Mouse (Mus musculus) liver, adult 2 months (tissue): ENCODE results near the gene Obox8. TPM values are rescaled to one million over a fixed set of nuclear protein-coding genes. Genes with fewer than 3 reads are reported as not detected.
A peak's percentile ranks its signal among the peaks of the same experiment; 100 is the strongest.

Experiments
- DNase-seq: peaks from one replicate; pipeline ENCODE4 v3.0.0-alpha.2; 2011; ENCODE audit warnings: low read depth, low spot score; ENCODE audit errors: extremely low read depth
- H3K27ac ChIP-seq: fragments of 200-500 bp; replicated peaks from 2 replicates; pipeline ENCODE4 v1.5.1; 2012; ENCODE audit warnings: low read depth, mild to moderate bottlenecking, control low read depth, inconsistent platforms, low read length; ENCODE audit not compliant: insufficient read depth
- H3K27me3 ChIP-seq: fragments of 200-500 bp; 2 replicates; pipeline ENCODE4 v1.6.1; 2012; ENCODE audit warnings: mild to moderate bottlenecking, moderate library complexity, low read length, inconsistent platforms; ENCODE audit not compliant: control insufficient read depth, insufficient read depth
- H3K36me3 ChIP-seq: fragments of 200-500 bp; 2 replicates; pipeline ENCODE4 v1.6.1; 2012; ENCODE audit warnings: low read length, inconsistent platforms; ENCODE audit not compliant: control insufficient read depth, insufficient read depth
- H3K4me1 ChIP-seq: fragments of 200-500 bp; 2 replicates; pipeline ENCODE4 v1.6.1; 2011; ENCODE audit warnings: low read length; ENCODE audit not compliant: control insufficient read depth, insufficient read depth
- H3K4me3 ChIP-seq: fragments of 200-500 bp; 2 replicates; pipeline ENCODE4 v1.5.1; 2011; ENCODE audit warnings: low read depth, mild to moderate bottlenecking, control low read depth, low read length, moderate library complexity; ENCODE audit not compliant: insufficient read depth
- H3K79me2 ChIP-seq: fragments of 200-500 bp; 2 replicates; pipeline ENCODE4 v1.6.1; 2012; ENCODE audit warnings: inconsistent platforms, mild to moderate bottlenecking, low read length, moderate library complexity; ENCODE audit not compliant: control insufficient read depth, insufficient read depth
- H3K9ac ChIP-seq: fragments of 200-500 bp; 2 replicates; pipeline ENCODE4 v1.6.1; 2012; ENCODE audit warnings: low read depth, mild to moderate bottlenecking, control low read depth, inconsistent platforms, low read length
- CTCF ChIP-seq: fragments of 200-500 bp; IDR thresholded peaks from 2 replicates; pipeline ENCODE4 v1.5.1; 2011; ENCODE audit warnings: low read depth, low read length, control low read depth
- POLR2A ChIP-seq: fragments of 200-500 bp; IDR thresholded peaks from 2 replicates; pipeline ENCODE4 v1.6.1; 2011; ENCODE audit warnings: low read length, control low read depth; ENCODE audit not compliant: insufficient read depth; ENCODE audit errors: extremely low read depth
- WGBS: fragments of 180-500 bp; shearing (Covaris S2); methylation state at CpG from one replicate; pipeline ENCODE4 v1.1.7; 2018; 5-methylcytosine and 5-hydroxymethylcytosine counted together
- polyA plus RNA-seq: library from polyadenylated mRNA; depleted of rRNA; stranded (reverse); fragments of >200 nt; gene quantifications from 2 replicates; pipeline ENCODE4 v1.2.3, GENCODE M21; 2012; rRNA removed
- total RNA-seq: library from RNA; depleted of rRNA; stranded (reverse); fragments of >200 nt; gene quantifications from 2 replicates; pipeline ENCODE4 v1.2.3, GENCODE M21; 2014; rRNA removed

Obox8 gene
- total RNA-seq (0.34 TPM in 1 of 2 replicates, not detected in the other), polyA plus RNA-seq (not detected in 2 replicates)

DNA sequence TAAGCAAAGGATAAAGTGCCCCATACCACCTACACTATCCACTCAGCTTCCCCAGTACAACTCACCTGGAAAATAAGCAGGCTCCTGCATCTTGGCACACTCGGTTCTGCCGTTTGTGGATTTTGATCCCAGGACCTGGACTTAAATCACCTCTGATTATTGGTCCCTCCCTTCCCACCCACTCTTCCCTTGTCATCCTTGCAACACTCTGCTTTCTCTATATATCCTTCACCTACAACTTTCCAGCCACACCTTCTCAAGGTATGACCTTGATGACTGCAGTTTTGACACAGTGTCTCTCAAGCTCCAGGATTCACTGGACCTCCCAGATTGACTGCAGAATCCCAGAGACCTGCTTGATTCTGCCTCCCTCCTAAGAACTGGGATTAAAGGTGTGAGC, at the start of gene Obox8:
TSS of gene Obox8 (minus strand) at position 101 of the 400 bp plus-strand sequence.
- no peak for DNase-seq
- Histone ChIP-seq H3K36me3 (no peaks in the 10 kb centered on the region), H3K79me2 (no peaks in the 10 kb centered on the region), H3K27me3 (no peaks in the 10 kb centered on the region), H3K4me3 (no peak within 1 kb of the TSS), H3K9ac (no peak within 1 kb of the TSS), H3K27ac (no peak within 1 kb of the TSS), H3K4me1 (no peaks in the 10 kb centered on the region)
- 26% methylated on average over 2 of the region's 2 CpGs for WGBS
- TF ChIP-seq POLR2A (no peak), CTCF (no peak)

DNA sequence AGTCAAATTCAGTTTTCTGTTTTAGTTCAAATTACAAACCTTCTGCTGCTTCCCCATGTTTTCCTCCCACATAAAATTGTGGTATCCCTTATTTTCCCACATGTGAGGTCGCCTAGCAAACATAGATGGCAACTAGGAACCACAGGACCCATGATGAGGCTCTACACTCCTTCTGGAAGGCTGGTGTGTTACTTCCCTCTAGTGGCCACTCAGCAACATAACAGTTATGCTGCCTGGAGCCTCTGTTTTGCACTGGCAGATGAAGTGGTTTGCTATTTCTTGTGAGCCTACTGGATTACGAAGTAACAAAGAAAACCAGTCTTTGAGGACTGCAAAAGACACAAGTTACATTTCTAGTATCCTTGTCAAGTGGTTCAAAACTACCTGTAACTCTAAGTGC, 16.1 kb downstream of the Obox8 start:
- 23% methylated on average over 2 of the region's 2 CpGs for WGBS
- Histone ChIP-seq H3K27me3 (no peaks in the 10 kb centered on the region), H3K79me2 (no peaks in the 10 kb centered on the region), H3K4me1 (no peaks in the 10 kb centered on the region), H3K4me3 (no peak overlapping the region), H3K27ac (no peak overlapping the region), H3K36me3 (no peaks in the 10 kb centered on the region), H3K9ac (no peak overlapping the region)
- TF ChIP-seq CTCF (peak; percentile 60), POLR2A (no peak)
- peak; percentile 49 for DNase-seq

DNA sequence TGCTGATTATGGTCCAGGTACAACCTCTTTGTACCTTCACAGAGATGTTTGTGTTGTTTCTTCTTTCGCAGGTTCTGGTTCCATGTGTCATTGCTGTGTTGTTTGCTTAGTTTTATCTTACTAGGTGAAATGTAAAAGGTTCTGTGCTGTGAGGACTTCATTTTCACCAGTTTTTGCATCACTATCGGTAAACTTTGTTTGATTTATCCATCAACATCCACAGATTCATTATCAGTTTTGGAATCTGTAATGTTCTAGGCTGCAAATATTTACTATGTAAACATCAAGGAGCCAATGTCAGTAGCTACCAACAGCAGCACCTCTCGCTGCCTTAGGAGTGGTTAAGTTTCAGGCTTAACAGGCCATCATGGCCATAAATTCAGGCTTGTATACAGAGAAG, 24.7 kb downstream of the Obox8 start:
- H3K4me1 ChIP-seq: peaks cover 9% of the 10 kb centered on the region
- peak; percentile 96 for DNase-seq
- no peaks in the 10 kb centered on the region for H3K36me3 ChIP-seq
- no peaks in the 10 kb centered on the region for H3K27me3 ChIP-seq
- no peak overlapping the region for H3K27ac ChIP-seq
- 19% methylated on average over 3 of the region's 3 CpGs for WGBS
- TF ChIP-seq CTCF (no peak), POLR2A (no peak)
- H3K9ac ChIP-seq: no peak overlapping the region
- no peaks in the 10 kb centered on the region for H3K79me2 ChIP-seq
- no peak overlapping the region for H3K4me3 ChIP-seq

DNA sequence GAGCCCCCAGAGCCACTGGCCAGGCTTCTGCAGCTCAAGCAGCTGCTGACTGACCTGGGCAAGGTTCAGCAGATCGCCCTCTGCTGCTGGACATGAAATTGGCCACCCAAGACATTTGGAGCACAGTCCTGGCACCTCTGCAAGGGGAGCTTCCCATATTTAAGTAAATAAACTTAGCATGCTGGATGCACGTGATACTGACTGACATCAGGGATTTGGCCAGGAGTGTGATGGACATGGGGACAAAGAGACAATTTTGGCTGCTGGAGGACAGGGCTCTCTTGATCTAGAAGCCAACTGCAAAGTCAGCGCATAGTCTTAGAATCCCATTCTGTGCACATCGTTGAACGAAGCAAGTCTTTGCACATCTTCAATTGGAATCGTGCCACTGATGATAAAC, 25.8 kb downstream of the Obox8 start:
- Histone ChIP-seq H3K4me1 (peaks cover 9% of the 10 kb centered on the region), H3K79me2 (no peaks in the 10 kb centered on the region), H3K27ac (no peak overlapping the region), H3K4me3 (no peak overlapping the region), H3K9ac (no peak overlapping the region), H3K27me3 (no peaks in the 10 kb centered on the region), H3K36me3 (no peaks in the 10 kb centered on the region)
- DNase-seq: peak; percentile 99
- no peak for TF ChIP-seq POLR2A
- peak; percentile 67 for TF ChIP-seq CTCF
- 24% methylated on average over 6 of the region's 6 CpGs for WGBS

Other genes with a start within 250 kb of the Obox8 start
- 1.3 TPM in 1 of 2 replicates, not detected in the other for gene Sult2a3, start 210.5 kb downstream of the Obox8 start, total RNA-seq
- 1.6 TPM in 1 of 2 replicates, not detected in the other for gene Sult2a3, start 210.5 kb downstream of the Obox8 start, polyA plus RNA-seq
- gene Sult2a6, start 78.7 kb downstream of the Obox8 start, total RNA-seq: 0.40 and 3.7 TPM in 2 replicates
- 0.12 TPM in 1 of 2 replicates, not detected in the other for gene Sult2a6, start 78.7 kb downstream of the Obox8 start, polyA plus RNA-seq
- 475 and 1,177 TPM in 2 replicates for gene Sult2a8, start 113.2 kb upstream of the Obox8 start, total RNA-seq
- gene Sult2a8, start 113.2 kb upstream of the Obox8 start, polyA plus RNA-seq: 79.7 and 126 TPM in 2 replicates
- 3.1 and 25.4 TPM in 2 replicates for gene Sult2a7, start 160.7 kb upstream of the Obox8 start, total RNA-seq
- gene Sult2a7, start 160.7 kb upstream of the Obox8 start, polyA plus RNA-seq: 0.70 and 6.6 TPM in 2 replicates
- gene Vmn1r90, start 229.9 kb upstream of the Obox8 start, total RNA-seq: under 0.01 and 0.09 TPM in 2 replicates
- not detected in 2 replicates for gene Vmn1r90, start 229.9 kb upstream of the Obox8 start, polyA plus RNA-seq